Mouse (Mus musculus) heart, adult 2 months (tissue): ENCODE results near the gene Sctr.

Experiments
- CTCF ChIP-seq: fragments of 200-600 bp; IDR thresholded peaks from 2 replicates; pipeline ENCODE4 v1.8.1; 2022; ENCODE audit warnings: antibody characterized with exemption, mild to moderate bottlenecking, moderate library complexity
- EP300 ChIP-seq: fragments of 200-500 bp; IDR thresholded peaks from 2 replicates; pipeline ENCODE4 v1.6.1; 2011; ENCODE audit warnings: low read depth, low read length, control low read depth; ENCODE audit not compliant: insufficient read depth
- POLR2A ChIP-seq: fragments of 200-500 bp; IDR thresholded peaks from 2 replicates; pipeline ENCODE4 v1.6.1; 2011; ENCODE audit warnings: mild to moderate bottlenecking, low read depth, low read length, control low read depth; ENCODE audit not compliant: insufficient read depth

DNA sequence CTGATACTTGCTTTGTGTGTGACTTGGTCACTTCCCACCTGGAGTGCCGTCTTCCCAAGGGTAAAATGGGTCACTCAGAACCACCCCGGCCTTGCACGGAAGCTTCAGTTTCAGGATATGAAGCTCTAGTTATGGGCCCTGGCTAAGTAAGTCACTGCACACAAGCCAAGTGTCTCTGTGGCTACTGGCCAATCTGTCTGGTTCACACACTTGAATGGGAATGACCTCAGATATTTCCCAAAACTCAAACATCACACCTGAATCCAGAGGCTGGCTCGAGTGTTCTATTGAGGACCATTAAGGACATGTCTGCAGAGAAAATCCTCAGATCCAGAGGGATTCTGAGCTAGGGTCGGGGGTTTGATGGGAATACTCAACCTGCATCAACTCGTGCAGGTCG, 55.5 kb downstream of the Sctr start:
- TF ChIP-seq EP300 (no peak), CTCF (no peak), POLR2A (no peak)
